Mouse (Mus musculus) heart, adult 2 months (tissue): ENCODE data around the gene Slbp.

ENCODE experiments used
- CTCF ChIP-seq: fragments of 200-600 bp; IDR thresholded peaks from 2 replicates; pipeline ENCODE4 v1.8.1; 2022; ENCODE audit warnings: antibody characterized with exemption, mild to moderate bottlenecking, moderate library complexity
- EP300 ChIP-seq: fragments of 200-500 bp; IDR thresholded peaks from 2 replicates; pipeline ENCODE4 v1.6.1; 2011; ENCODE audit warnings: low read depth, low read length, control low read depth; ENCODE audit not compliant: insufficient read depth
- POLR2A ChIP-seq: fragments of 200-500 bp; IDR thresholded peaks from 2 replicates; pipeline ENCODE4 v1.6.1; 2011; ENCODE audit warnings: mild to moderate bottlenecking, low read depth, low read length, control low read depth; ENCODE audit not compliant: insufficient read depth

DNA sequence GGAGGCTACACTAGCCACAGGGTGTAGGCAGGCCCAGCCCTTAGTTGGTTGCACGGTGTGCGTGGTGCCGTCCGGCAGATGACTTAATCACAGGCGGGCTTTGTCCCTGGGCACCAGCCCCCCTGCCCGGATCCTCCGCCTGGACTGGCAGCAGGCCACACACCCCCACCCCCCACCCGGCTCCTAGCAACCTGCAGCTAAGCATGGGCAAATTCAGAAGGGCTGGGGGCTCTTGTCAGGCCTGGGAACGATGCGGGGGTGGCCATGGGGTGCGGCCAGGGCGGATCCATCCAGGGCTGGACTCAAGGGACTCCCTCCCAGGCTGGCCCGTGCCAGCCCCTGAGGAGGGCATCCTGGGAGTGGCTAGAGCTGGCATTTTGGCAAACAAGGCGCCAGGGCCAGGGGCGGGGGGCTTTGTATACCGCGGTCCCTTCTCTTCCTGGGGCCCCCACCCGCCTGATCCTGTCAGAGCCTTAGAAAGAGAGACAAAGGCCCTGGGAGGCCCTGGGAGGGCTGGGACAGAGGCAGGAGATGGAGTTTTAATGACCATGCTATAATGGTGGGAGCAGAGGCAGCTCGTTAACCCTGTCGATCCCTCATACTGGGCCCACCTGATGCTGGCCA lies 37.0 kb upstream of the Slbp start:
- TF ChIP-seq CTCF = no peak
- TF ChIP-seq POLR2A = no peak
- no peak for TF ChIP-seq EP300
